Comparison of ENCODE assay signal across 23 mouse cellular contexts in the genomic region with DNA sequence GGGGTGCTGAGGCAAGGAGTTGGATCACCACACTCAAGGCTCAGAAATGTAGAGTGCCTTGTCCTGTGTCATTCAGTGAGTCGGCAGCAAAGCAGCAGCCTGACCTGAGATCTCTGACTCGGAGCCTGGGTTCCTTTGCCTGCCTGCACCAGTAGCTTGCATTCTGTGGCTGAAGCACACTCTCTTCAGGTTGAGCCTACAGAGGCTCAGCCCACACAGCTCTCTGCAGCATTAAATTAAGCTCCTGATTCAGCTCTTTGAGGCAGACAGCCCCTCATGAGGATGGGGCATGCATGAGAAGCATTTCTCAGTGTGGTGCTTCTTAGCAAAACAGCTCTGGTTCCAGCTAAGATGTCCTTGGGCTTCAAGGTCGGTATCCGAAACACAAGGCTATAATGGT.
A peak's percentile ranks its signal among the peaks of the same experiment; 100 is the strongest.
DNase-seq lines count a peak whose midpoint lies in the region; ATAC-seq and TF ChIP-seq lines count a peak whose summit lies in the region.
"Had no signal": no experiment of that assay in that cellular context is flagged by ENCODE, and none has a peak within 500 bp of the region (broad histone marks: within the 10 kb centered on the region; RNA-seq: fewer than 3 reads in every experiment).

No protein-coding gene starts in this region.

- no peaks in the 10 kb centered on the region for H3K4me1 ChIP-seq in kidney, adult 2 months (ENCODE audit: control insufficient read depth, insufficient read depth, low read length)
- H3K4me1 ChIP-seq: forebrain, embryonic 15.5 days; heart, embryonic 13.5 days; limb, embryonic 12.5 days; liver, embryonic 13.5 days; lung, embryonic 15.5 days; midbrain, embryonic 10.5 days had no signal

- peak; percentile 51 for DNase-seq in left cerebral cortex, adult 11 months (ENCODE audit: low spot score)
- DNase-seq in left cerebral cortex, postnatal 4 days, result no peak
- DNase-seq in frontal cortex, postnatal 36 days (ENCODE audit: low spot score in 2 of 2), result peak; percentile 47 to 63
- peak; percentile 42 to 52 for DNase-seq in left cerebral cortex, postnatal 36 days (ENCODE audit: low spot score in 2 of 2)
- DNase-seq in kidney, adult 2 months, result no peak
- no peak for DNase-seq in thymus, postnatal 10 days (ENCODE audit: low spot score in 2 of 2)
- DNase-seq: cerebellum, adult 11-12 months; cerebellum, postnatal 14 days; embryo, embryonic 11 days; heart, adult 11 months; heart, postnatal 4 days; kidney, adult 11 months; liver, embryonic 13.5 days; thymus, postnatal 36 days had no signal

- 73% methylated on average over 4 of the region's 4 CpGs for WGBS in kidney, adult 2 months

- ATAC-seq in frontal cortex, adult (ENCODE audit: low TSS enrichment), result peak; percentile 96
- ATAC-seq: forebrain, embryonic 15.5 days; hindbrain, embryonic 16.5 days had no signal

- H3K27ac ChIP-seq in kidney, adult 2 months (ENCODE audit: insufficient read depth, low read depth, low read length), result no peak overlapping the region
- H3K27ac ChIP-seq: forebrain, embryonic 15.5 days; heart, embryonic 13.5 days; kidney, postnatal 0 days; limb, embryonic 12.5 days; liver, embryonic 13.5 days; lung, embryonic 15.5 days; macrophage; midbrain, embryonic 10.5 days had no signal

- H3K36me3 ChIP-seq in kidney, adult 2 months (ENCODE audit: control insufficient read depth, insufficient read depth, low read length), result no peaks in the 10 kb centered on the region
- H3K36me3 ChIP-seq: forebrain, embryonic 15.5 days; heart, embryonic 13.5 days; limb, embryonic 12.5 days; liver, embryonic 13.5 days; lung, embryonic 15.5 days; midbrain, embryonic 10.5 days had no signal

- no peak for TF ChIP-seq CTCF in kidney, adult 2 months (conservative IDR thresholded peaks at IDR 0.05; ENCODE audit: insufficient read depth, insufficient read length, low read depth, low read length)

- no peaks in the 10 kb centered on the region for H3K27me3 ChIP-seq in kidney, adult 2 months (replicated peaks; ENCODE audit: control insufficient read depth, insufficient read depth, low read length)
- H3K27me3 ChIP-seq: forebrain, embryonic 15.5 days; heart, embryonic 13.5 days; limb, embryonic 12.5 days; liver, embryonic 13.5 days; lung, embryonic 15.5 days had no signal

- TF ChIP-seq POLR2A in kidney, adult 2 months (IDR thresholded peaks at IDR 0.05; ENCODE audit: low read depth, low read length), result no peak

- intact Hi-C loops in left cerebral cortex, postnatal 4 days (cut with DNase I), result no loop called here
- intact Hi-C loops in left cerebral cortex, postnatal 36 days (cut with DNase I), result loop anchor here (5.0 kb wide), 1 partner anchor 162 kb away; no protein-coding TSS in a partner anchor

- no peak overlapping the region for H3K4me3 ChIP-seq in kidney, adult 2 months (ENCODE audit: insufficient read depth, low read depth, low read length)
- H3K4me3 ChIP-seq: forebrain, embryonic 15.5 days; heart, embryonic 13.5 days; limb, embryonic 12.5 days; liver, embryonic 13.5 days; lung, embryonic 15.5 days; midbrain, embryonic 10.5 days had no signal

Comparison
In these comparisons a context has a peak if more than half of its experiments do, and no peak if none do; other contexts are left out.
1. DNase-seq: peak in left cerebral cortex, adult 11 months (single experiment), frontal cortex, postnatal 36 days (2 of 2) and left cerebral cortex, postnatal 36 days (2 of 2); none in left cerebral cortex, postnatal 4 days (single experiment), kidney, adult 2 months (single experiment) and thymus, postnatal 10 days (0 of 2).